Mouse (Mus musculus) heart, embryonic 10.5 days (tissue): ENCODE measurements around the gene Slc35c2. TPM values are rescaled to one million over a fixed set of nuclear protein-coding genes. Genes with fewer than 3 reads are reported as not detected.

Source experiments
- DNase-seq: peaks from one replicate; pipeline ENCODE4 v3.0.0-alpha.2; 2017; ENCODE audit warnings: low spot score
- H3K27ac ChIP-seq: fragments of 300-500 bp; sonication (generic); 2 replicates; pipeline ENCODE4 v1.5.1; 2016; ENCODE audit warnings: mild to moderate bottlenecking
- H3K27me3 ChIP-seq: fragments of 300-500 bp; sonication (generic); 2 replicates; pipeline ENCODE4 v1.6.1; 2016; ENCODE audit warnings: mild to moderate bottlenecking; ENCODE audit not compliant: poor library complexity, insufficient read depth, severe bottlenecking
- H3K36me3 ChIP-seq: fragments of 300-500 bp; sonication (generic); 2 replicates; pipeline ENCODE4 v1.6.1; 2016; ENCODE audit warnings: mild to moderate bottlenecking, moderate library complexity
- H3K4me1 ChIP-seq: fragments of 300-500 bp; sonication (generic); 2 replicates; pipeline ENCODE4 v1.6.1; 2016; ENCODE audit warnings: mild to moderate bottlenecking
- H3K4me3 ChIP-seq: fragments of 300-500 bp; sonication (generic); 2 replicates; pipeline ENCODE4 v1.5.1; 2016; ENCODE audit warnings: mild to moderate bottlenecking, moderate library complexity
- H3K9me3 ChIP-seq: fragments of 300-500 bp; sonication (generic); 2 replicates; pipeline ENCODE4 v1.6.1; 2016; ENCODE audit warnings: mild to moderate bottlenecking, moderate library complexity
- WGBS: fragments of 180-500 bp; shearing (Covaris S2); methylation state at CpG from one replicate; pipeline ENCODE4 v1.1.7; 2016; 5-methylcytosine and 5-hydroxymethylcytosine counted together
- polyA plus RNA-seq: library from polyadenylated mRNA; unstranded; fragments of >200 nt; fragmentation: Nextera tagmentation; extraction: Ambion mirVana; gene quantifications from 2 replicates; pipeline ENCODE4 v1.2.1, GENCODE M21; 2016

The Slc35c2 gene
- polyA plus RNA-seq, 1 experiment from 2014 or later, result 57.3 TPM

- Histone ChIP-seq H3K4me1 (peaks cover 32% of the 10 kb centered on the region), H3K27ac (no peak overlapping the region), H3K4me3 (no peak overlapping the region), H3K36me3 (no peaks in the 10 kb centered on the region), H3K9me3 (no peaks in the 10 kb centered on the region), H3K27me3 (peaks cover 100% of the 10 kb centered on the region)
- DNase-seq, result no peak
- 9% methylated on average over 15 of the region's 15 CpGs for WGBS
These were observed 48.0 kb downstream of the Slc35c2 start for GRCm38 (mm10) chr2:165239533-165240144.

- Histone ChIP-seq H3K4me3 (no peak overlapping the region), H3K27me3 (peaks cover 100% of the 10 kb centered on the region), H3K36me3 (no peaks in the 10 kb centered on the region), H3K4me1 (peaks cover 43% of the 10 kb centered on the region), H3K9me3 (no peaks in the 10 kb centered on the region), H3K27ac (no peak overlapping the region)
- no peak for DNase-seq
- WGBS, result 13% methylated on average over 12 of the region's 12 CpGs
These were observed 49.1 kb downstream of the Slc35c2 start for GRCm38 (mm10) chr2:165238416-165239145.

- Histone ChIP-seq H3K36me3 (no peaks in the 10 kb centered on the region), H3K27ac (peak within 1 kb of the TSS; percentile 70), H3K4me3 (peak within 1 kb of the TSS; percentile 71), H3K9me3 (no peaks in the 10 kb centered on the region), H3K4me1 (peaks cover 31% of the 10 kb centered on the region), H3K27me3 (peaks cover 100% of the 10 kb centered on the region)
- no peak for DNase-seq
- under 1% methylated on average over 44 of the region's 60 CpGs for WGBS
These were observed 52.9 kb downstream of the Slc35c2 start, which contains the start of gene Cdh22 for GRCm38 (mm10) chr2:165234613-165235291. Gene Cdh22, minus strand, starts transcription at chr2:165234853.

GRCm38 (mm10) chr2:165234291-165234612 lies 53.4 kb downstream of the Slc35c2 start:
- no peak for DNase-seq

GRCm38 (mm10) chr2:165233491-165234290 lies 54.0 kb downstream of the Slc35c2 start:
- no peaks in the 10 kb centered on the region for H3K9me3 ChIP-seq
- DNase-seq, result peak; percentile 79
- peaks cover 28% of the 10 kb centered on the region for H3K4me1 ChIP-seq
- H3K36me3 ChIP-seq, result no peaks in the 10 kb centered on the region
- WGBS, result 1% methylated on average over 80 of the region's 82 CpGs
- H3K4me3 ChIP-seq, result peak overlapping the region; percentile 71
- peaks cover 100% of the 10 kb centered on the region for H3K27me3 ChIP-seq
- peak overlapping the region; percentile 70 for H3K27ac ChIP-seq

More at GRCm38 (mm10) chr2:165234291-165234612, 53.4 kb downstream of the Slc35c2 start:
- H3K4me3 ChIP-seq, result peak overlapping the region; percentile 71
- H3K27me3 ChIP-seq, result peaks cover 100% of the 10 kb centered on the region
- no peaks in the 10 kb centered on the region for H3K9me3 ChIP-seq
- H3K27ac ChIP-seq, result peak overlapping the region; percentile 70
- H3K36me3 ChIP-seq, result no peaks in the 10 kb centered on the region
- WGBS, result 0% methylated on average over 36 of the region's 41 CpGs
- peaks cover 31% of the 10 kb centered on the region for H3K4me1 ChIP-seq

GRCm38 (mm10) chr2:165229050-165229449 lies 58.6 kb downstream of the Slc35c2 start:
- Histone ChIP-seq H3K9me3 (no peaks in the 10 kb centered on the region), H3K27me3 (peaks cover 100% of the 10 kb centered on the region), H3K4me1 (peaks cover 9% of the 10 kb centered on the region), H3K4me3 (no peak overlapping the region), H3K27ac (no peak overlapping the region), H3K36me3 (no peaks in the 10 kb centered on the region)
- no peak for DNase-seq
- 85% methylated on average over 11 of the region's 11 CpGs for WGBS

Other genes starting within 250 kb of the Slc35c2 start
- gene Cd40, start 232.2 kb downstream of the Slc35c2 start, polyA plus RNA-seq, result 7.8 and 11.9 TPM in 2 replicates
- gene 1700025C18Rik, start 197.1 kb downstream of the Slc35c2 start, polyA plus RNA-seq, result not detected in 2 replicates
- 0.04 and 0.12 TPM in 2 replicates for gene Cdh22, start 53.0 kb downstream of the Slc35c2 start, polyA plus RNA-seq
- 56.5 and 61.3 TPM in 2 replicates for gene Elmo2, start 38.6 kb upstream of the Slc35c2 start, polyA plus RNA-seq
- 0.23 and 0.60 TPM in 2 replicates for gene Zfp663, start 80.9 kb upstream of the Slc35c2 start, polyA plus RNA-seq
- gene Zfp334, start 100.4 kb upstream of the Slc35c2 start, polyA plus RNA-seq, result 9.3 and 12.2 TPM in 2 replicates
- 0.07 and 0.39 TPM in 2 replicates for gene Ocstamp, start 112.5 kb upstream of the Slc35c2 start, polyA plus RNA-seq
- gene Slc13a3, start 185.4 kb upstream of the Slc35c2 start, polyA plus RNA-seq, result 0.14 and 0.53 TPM in 2 replicates
- gene Trp53rka, start 205.5 kb upstream of the Slc35c2 start, polyA plus RNA-seq, result 31.7 and 42.2 TPM in 2 replicates
- 4.2 and 4.6 TPM in 2 replicates for gene Slc2a10, start 215.9 kb upstream of the Slc35c2 start, polyA plus RNA-seq